Mouse (Mus musculus): ENCODE measurements around the gene Mrps16.
A peak's percentile ranks its signal among the peaks of the same experiment; 100 is the strongest.

The Mrps16 gene

GRCm38 (mm10) chr14:20393205-20393913 lies at the start of gene Mrps16:
TSS of gene Mrps16 (minus strand) at chr14:20393634.
- peak; percentile 97 for DNase-seq

- no peak for DNase-seq
Measured at GRCm38 (mm10) chr14:20442252-20442651, 48.8 kb upstream of the Mrps16 start.

- no peak for DNase-seq
Measured at GRCm38 (mm10) chr14:20436976-20437375, 43.5 kb upstream of the Mrps16 start.

GRCm38 (mm10) chr14:20432420-20432819 lies 39.0 kb upstream of the Mrps16 start:
- peak; percentile 30 for DNase-seq

- DNase-seq = no peak
Measured at GRCm38 (mm10) chr14:20431726-20432125, 38.3 kb upstream of the Mrps16 start.

- DNase-seq = no peak
Measured at GRCm38 (mm10) chr14:20429833-20430232, 36.4 kb upstream of the Mrps16 start.

- no peak for DNase-seq
Measured at GRCm38 (mm10) chr14:20428593-20428992, 35.2 kb upstream of the Mrps16 start.

- no peak for DNase-seq
Measured at GRCm38 (mm10) chr14:20423046-20423445, 29.6 kb upstream of the Mrps16 start.

GRCm38 (mm10) chr14:20422257-20422656 lies 28.8 kb upstream of the Mrps16 start:
- no peak for DNase-seq

- peak; percentile 45 for DNase-seq
Measured at GRCm38 (mm10) chr14:20400071-20400470, 6.6 kb upstream of the Mrps16 start.

GRCm38 (mm10) chr14:20398864-20399263 lies 5.4 kb upstream of the Mrps16 start:
- no peak for DNase-seq

GRCm38 (mm10) chr14:20397220-20397619 lies 3.8 kb upstream of the Mrps16 start:
- DNase-seq = no peak

- no peak for DNase-seq
Measured at GRCm38 (mm10) chr14:20392326-20392725, 1.1 kb downstream of the Mrps16 start.

GRCm38 (mm10) chr14:20389446-20390079 lies 3.9 kb downstream of the Mrps16 start:
- no peak for DNase-seq

- peak; percentile 96 for DNase-seq
Measured at GRCm38 (mm10) chr14:20388441-20389129, 4.8 kb downstream of the Mrps16 start, which contains the start of gene Dnajc9. TSS of gene Dnajc9 (minus strand) at chr14:20388910.

GRCm38 (mm10) chr14:20379753-20380430 lies 13.5 kb downstream of the Mrps16 start:
- no peak for DNase-seq

- no peak for DNase-seq
Measured at GRCm38 (mm10) chr14:20379087-20379640, 14.3 kb downstream of the Mrps16 start.

- no peak for DNase-seq
Measured at GRCm38 (mm10) chr14:20378313-20379061, 14.9 kb downstream of the Mrps16 start.

GRCm38 (mm10) chr14:20377112-20377521 lies 16.3 kb downstream of the Mrps16 start:
- DNase-seq = peak; percentile 33

GRCm38 (mm10) chr14:20371854-20372253 lies 21.6 kb downstream of the Mrps16 start:
- DNase-seq = no peak

- DNase-seq = no peak
Measured at GRCm38 (mm10) chr14:20370798-20371197, 22.6 kb downstream of the Mrps16 start.

GRCm38 (mm10) chr14:20368271-20368670 lies 25.2 kb downstream of the Mrps16 start:
- no peak for DNase-seq
